Mouse (Mus musculus) lung, embryonic 16.5 days (tissue): ENCODE results near the gene Hmox2. TPM values are rescaled to one million over a fixed set of nuclear protein-coding genes. Genes with fewer than 3 reads are reported as not detected.
"Not testable (repeated sequence)": the region's sequence is repeated elsewhere in the genome, so short reads cannot be mapped to it uniquely, and the experiment has no call there.

ENCODE experiments used
- ATAC-seq: fragments of 200-750 bp; cut with Nextera tagmentation; 2 replicates; pipeline ENCODE4 v1.8.0; 2017; ENCODE audit warnings: low read depth, mild to moderate bottlenecking, moderate library complexity
- H3K27ac ChIP-seq: fragments of 300-500 bp; sonication (generic); 2 replicates; pipeline ENCODE4 v1.5.1; 2014; ENCODE audit warnings: mild to moderate bottlenecking, control low read depth, low read length
- H3K27me3 ChIP-seq: fragments of 300-500 bp; sonication (generic); 2 replicates; pipeline ENCODE4 v1.6.1; 2014; ENCODE audit warnings: low read depth, low read length, mixed read lengths; ENCODE audit not compliant: control insufficient read depth, insufficient read depth
- H3K36me3 ChIP-seq: fragments of 300-500 bp; sonication (generic); 2 replicates; pipeline ENCODE4 v1.6.1; 2014; ENCODE audit warnings: low read length; ENCODE audit not compliant: control insufficient read depth, insufficient read depth
- H3K4me1 ChIP-seq: fragments of 300-500 bp; sonication (generic); replicated peaks from 2 replicates; pipeline ENCODE4 v1.6.1; 2014; ENCODE audit warnings: low read length, mixed read lengths; ENCODE audit not compliant: control insufficient read depth, insufficient read depth
- H3K4me2 ChIP-seq: fragments of 300-500 bp; sonication (generic); 2 replicates; pipeline ENCODE4 v1.6.1; 2014; ENCODE audit warnings: low read depth, low read length, control low read depth
- H3K4me3 ChIP-seq: fragments of 300-500 bp; sonication (generic); 2 replicates; pipeline ENCODE4 v1.5.1; 2014; ENCODE audit warnings: mild to moderate bottlenecking, low read length, control low read depth
- H3K9ac ChIP-seq: fragments of 300-500 bp; sonication (generic); 2 replicates; pipeline ENCODE4 v1.6.1; 2014; ENCODE audit warnings: low read length, control low read depth
- H3K9me3 ChIP-seq: fragments of 300-500 bp; sonication (generic); 2 replicates; pipeline ENCODE4 v1.6.1; 2016; ENCODE audit warnings: low read length; ENCODE audit not compliant: control insufficient read depth
- WGBS: fragments of 180-500 bp; shearing (Covaris S2); extraction: QIAGEN DNeasy Blood & Tissue Kit; methylation state at CpG from one replicate; pipeline ENCODE4 v1.1.7; 2014; 5-methylcytosine and 5-hydroxymethylcytosine counted together
- polyA plus RNA-seq: library from polyadenylated mRNA; unstranded; fragments of >200 nt; fragmentation: Nextera tagmentation; extraction: Ambion mirVana; gene quantifications from 2 replicates; pipeline ENCODE4 v1.2.1, GENCODE M21; 2015

The Hmox2 gene
- polyA plus RNA-seq, 1 experiment from 2014 or later = 114 TPM

GRCm38 (mm10) chr16:4742186-4742585 is 16.0 kb downstream of the Hmox2 start:
- WGBS = 81% methylated on average over 1 of the region's 1 CpGs
- H3K4me2 ChIP-seq = no peak overlapping the region
- H3K36me3 ChIP-seq = peaks cover 3% of the 10 kb centered on the region; the same call in 1 of the 2 replicates
- H3K9ac ChIP-seq = no peak overlapping the region
- H3K27me3 ChIP-seq = no peaks in the 10 kb centered on the region
- H3K9me3 ChIP-seq = no peaks in the 10 kb centered on the region
- H3K27ac ChIP-seq = no peak overlapping the region
- no peaks in the 10 kb centered on the region for H3K4me1 ChIP-seq
- H3K4me3 ChIP-seq = no peak overlapping the region
- ATAC-seq = no peak

GRCm38 (mm10) chr16:4752155-4752554 is 26.0 kb downstream of the Hmox2 start:
- H3K27ac ChIP-seq = no peak overlapping the region
- H3K9me3 ChIP-seq = peaks cover 6% of the 10 kb centered on the region; the same call in 1 of the 2 replicates
- H3K27me3 ChIP-seq = no peaks in the 10 kb centered on the region
- H3K4me2 ChIP-seq = no peak overlapping the region
- H3K4me3 ChIP-seq = no peak overlapping the region
- H3K4me1 ChIP-seq = peaks cover 6% of the 10 kb centered on the region; the same call in 1 of the 2 replicates
- H3K9ac ChIP-seq = no peak overlapping the region
- peaks cover 6% of the 10 kb centered on the region for H3K36me3 ChIP-seq
- no peak for ATAC-seq
- 87% methylated on average over 3 of the region's 3 CpGs for WGBS

GRCm38 (mm10) chr16:4754045-4754444 is 27.9 kb downstream of the Hmox2 start:
- no peak for ATAC-seq
- H3K36me3 ChIP-seq = peaks cover 6% of the 10 kb centered on the region
- H3K9ac ChIP-seq = no peak overlapping the region
- no peak overlapping the region for H3K27ac ChIP-seq
- H3K9me3 ChIP-seq = peaks cover 6% of the 10 kb centered on the region; the same call in 1 of the 2 replicates
- no peaks in the 10 kb centered on the region for H3K27me3 ChIP-seq
- H3K4me2 ChIP-seq = no peak overlapping the region
- H3K4me3 ChIP-seq = no peak overlapping the region
- peaks cover 9% of the 10 kb centered on the region; the same call in 1 of the 2 replicates for H3K4me1 ChIP-seq
- WGBS = 80% methylated on average over 3 of the region's 3 CpGs

- 3% methylated on average over 23 of the region's 42 CpGs for WGBS
- Histone ChIP-seq H3K27ac (peak overlapping the region; percentile 69), H3K9ac (peak overlapping the region; percentile 67), H3K4me2 (peak overlapping the region; percentile 46), H3K4me3 (peak overlapping the region; percentile 52)
- not testable (repeated sequence) for H3K27me3 ChIP-seq, H3K36me3 ChIP-seq, H3K4me1 ChIP-seq, H3K9me3 ChIP-seq
- peak; percentile 86 for ATAC-seq
Measured at GRCm38 (mm10) chr16:4756660-4757335, 30.6 kb downstream of the Hmox2 start.

- WGBS = 84% methylated on average over 4 of the region's 4 CpGs
- no peak overlapping the region for H3K4me2 ChIP-seq
- peaks cover under 1% of the 10 kb centered on the region; the same call in 1 of the 2 replicates for H3K4me1 ChIP-seq
- no peak overlapping the region for H3K9ac ChIP-seq
- peaks cover 27% of the 10 kb centered on the region for H3K36me3 ChIP-seq
- no peak overlapping the region for H3K27ac ChIP-seq
- H3K4me3 ChIP-seq = no peak overlapping the region
- no peak for ATAC-seq
- no peaks in the 10 kb centered on the region for H3K9me3 ChIP-seq
- H3K27me3 ChIP-seq = no peaks in the 10 kb centered on the region
Measured at GRCm38 (mm10) chr16:4762437-4762836, 36.3 kb downstream of the Hmox2 start.

GRCm38 (mm10) chr16:4763276-4763675 is 37.1 kb downstream of the Hmox2 start:
- Histone ChIP-seq H3K9me3 (no peaks in the 10 kb centered on the region), H3K4me2 (no peak overlapping the region), H3K27ac (no peak overlapping the region), H3K36me3 (peaks cover 36% of the 10 kb centered on the region), H3K4me3 (no peak overlapping the region), H3K27me3 (no peaks in the 10 kb centered on the region), H3K9ac (no peak overlapping the region), H3K4me1 (no peaks in the 10 kb centered on the region)
- peak; percentile 66; the same call in 1 of the 2 replicates for ATAC-seq
- 34% methylated on average over 2 of the region's 2 CpGs for WGBS

GRCm38 (mm10) chr16:4765852-4766251 is 39.7 kb downstream of the Hmox2 start:
- 83% methylated on average over 2 of the region's 2 CpGs for WGBS
- ATAC-seq = no peak
- H3K27ac ChIP-seq = no peak overlapping the region
- H3K27me3 ChIP-seq = no peaks in the 10 kb centered on the region
- no peak overlapping the region for H3K4me3 ChIP-seq
- no peak overlapping the region for H3K4me2 ChIP-seq
- peaks cover 56% of the 10 kb centered on the region for H3K36me3 ChIP-seq
- H3K9me3 ChIP-seq = no peaks in the 10 kb centered on the region
- H3K4me1 ChIP-seq = no peaks in the 10 kb centered on the region
- H3K9ac ChIP-seq = no peak overlapping the region

- 82% methylated on average over 6 of the region's 6 CpGs for WGBS
Measured at GRCm38 (mm10) chr16:4767012-4767790, 41.0 kb downstream of the Hmox2 start.

GRCm38 (mm10) chr16:4768719-4769118 is 42.6 kb downstream of the Hmox2 start:
- WGBS = 94% methylated on average over 5 of the region's 5 CpGs
- Histone ChIP-seq H3K4me3 (no peak overlapping the region), H3K27me3 (no peaks in the 10 kb centered on the region), H3K36me3 (peaks cover 56% of the 10 kb centered on the region), H3K27ac (no peak overlapping the region), H3K4me2 (no peak overlapping the region), H3K9ac (no peak overlapping the region), H3K4me1 (peaks cover 8% of the 10 kb centered on the region; the same call in 1 of the 2 replicates), H3K9me3 (no peaks in the 10 kb centered on the region)
- ATAC-seq = no peak

More at GRCm38 (mm10) chr16:4767012-4767790, 41.0 kb downstream of the Hmox2 start:
- Histone ChIP-seq H3K9ac (no peak overlapping the region), H3K4me2 (no peak overlapping the region), H3K4me3 (no peak overlapping the region), H3K36me3 (peaks cover 56% of the 10 kb centered on the region), H3K27ac (no peak overlapping the region), H3K4me1 (no peaks in the 10 kb centered on the region), H3K9me3 (no peaks in the 10 kb centered on the region), H3K27me3 (no peaks in the 10 kb centered on the region)
- ATAC-seq = no peak; the same call in 1 of the 2 replicates
